Mouse (Mus musculus) erythroid progenitor cell, adult 5-6 weeks (primary cell): ENCODE results near the gene Fam187a. TPM values are rescaled to one million over a fixed set of nuclear protein-coding genes. Genes with fewer than 3 reads are reported as not detected.

Experiments used
- ATAC-seq: replicated peaks from 2 replicates; pipeline ENCODE4 v1.8.0; 2016; ENCODE audit warnings: moderate number of reproducible peaks, mild to moderate bottlenecking, moderate TSS enrichment, inconsistent platforms; ENCODE audit not compliant: poor library complexity, low FRiP score, severe bottlenecking
- total RNA-seq, 2 experiments: library from RNA; stranded (forward) in 1 of 2; stranded (reverse) in 1 of 2; fragments of 150-400 nt in 1 of 2; fragments of 186-747, 209-891 nt in 1 of 2; gene quantifications; 2 replicates each; pipeline versions ENCODE4 v1.2.3 to v1.2.4; 2015 to 2017; ENCODE audit warnings: low replicate concordance in 2 of 2

Gene Fam187a
- total RNA-seq, 2 experiments from 2014 or later = not detected

DNA sequence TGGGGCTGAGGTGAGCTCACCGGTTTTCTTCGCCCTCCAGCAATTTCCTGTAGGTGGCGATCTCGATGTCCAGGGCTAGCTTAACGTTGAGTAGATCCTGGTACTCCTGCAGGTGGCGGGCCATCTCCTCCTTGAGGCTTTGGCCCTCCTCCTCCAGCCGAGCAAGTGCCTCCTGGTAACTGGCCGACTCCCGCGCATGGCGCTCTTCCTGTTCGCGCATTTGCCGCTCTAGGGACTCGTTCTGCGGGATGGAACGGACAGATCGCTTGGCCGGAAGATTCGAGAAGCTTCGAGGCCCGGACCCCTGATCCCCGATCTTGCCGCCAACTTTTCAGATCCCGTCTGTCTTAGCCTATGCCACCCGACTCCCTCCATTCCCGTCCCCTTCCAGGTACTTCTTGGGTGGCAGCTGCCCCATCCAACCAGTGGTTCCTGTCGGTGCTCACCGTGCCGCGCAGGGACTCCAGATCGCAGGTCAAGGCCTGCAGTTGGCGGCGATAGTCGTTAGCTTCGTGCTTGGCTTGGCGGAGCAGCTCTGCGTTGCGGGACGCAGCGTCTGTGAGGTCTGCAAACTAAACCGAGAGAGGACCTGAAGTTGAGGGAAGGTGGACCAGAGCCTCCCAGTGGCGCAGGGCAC lies 8.2 kb downstream of the Fam187a start:
- peak; percentile 81 for ATAC-seq

DNA sequence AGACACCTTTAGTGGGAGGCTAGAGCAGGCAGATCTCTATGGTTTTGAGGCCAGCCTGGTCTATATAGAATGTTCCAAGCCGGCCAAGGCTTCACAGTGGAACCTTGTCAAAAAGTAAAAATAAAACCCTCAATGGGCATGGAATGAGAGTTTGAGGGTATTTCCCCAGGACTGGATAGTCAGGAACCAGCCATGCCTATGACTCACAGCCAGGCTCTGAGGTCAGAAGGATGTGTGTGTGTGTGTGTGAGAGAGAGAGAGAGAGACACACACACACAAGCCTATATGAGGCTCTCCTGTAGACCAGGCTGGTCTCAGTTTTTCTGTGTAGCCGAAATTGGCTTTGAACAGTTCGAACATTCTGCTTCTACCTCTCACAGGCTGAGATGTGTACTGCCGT lies 9.7 kb downstream of the Fam187a start:
- no peak for ATAC-seq

DNA sequence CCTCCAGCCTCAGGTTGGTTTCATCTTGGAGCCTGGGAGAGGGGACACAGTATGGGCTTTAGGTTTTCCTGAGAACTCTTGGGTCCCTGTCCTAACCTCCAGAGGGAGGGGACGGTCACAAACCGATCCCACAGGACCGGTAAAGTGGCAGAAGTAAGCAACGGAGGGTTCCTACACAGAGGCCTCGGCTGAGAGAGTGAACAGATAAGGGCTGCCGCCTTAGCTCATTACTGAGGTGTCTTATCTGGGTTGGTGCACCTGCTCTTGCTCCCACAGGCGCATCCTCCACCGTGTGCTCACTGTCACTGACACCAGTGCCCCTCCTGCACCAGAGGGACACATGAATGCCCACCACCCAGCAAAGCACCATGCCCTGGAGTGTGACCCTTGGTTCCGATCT lies 10.8 kb downstream of the Fam187a start:
- ATAC-seq = peak; percentile 82

DNA sequence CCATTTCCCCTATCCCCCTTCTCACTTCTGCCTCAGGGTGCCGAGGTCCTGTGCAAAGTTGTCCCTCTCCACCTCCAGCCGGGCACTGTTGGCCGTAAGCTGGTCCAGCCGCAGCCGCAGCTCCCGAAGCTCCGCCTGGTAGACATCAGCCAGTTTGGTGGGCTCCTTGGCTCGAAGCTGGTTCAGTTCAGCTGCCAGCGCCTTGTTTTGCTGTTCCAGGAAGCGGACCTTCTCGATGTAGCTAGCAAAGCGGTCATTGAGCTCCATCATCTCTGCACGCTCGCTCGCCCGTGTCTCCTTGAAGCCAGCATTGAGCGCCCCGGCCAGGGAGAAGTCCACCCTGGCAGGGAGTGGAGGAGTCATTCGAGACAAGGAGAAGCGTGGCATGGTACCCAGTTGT lies 11.7 kb downstream of the Fam187a start:
- ATAC-seq = no peak

DNA sequence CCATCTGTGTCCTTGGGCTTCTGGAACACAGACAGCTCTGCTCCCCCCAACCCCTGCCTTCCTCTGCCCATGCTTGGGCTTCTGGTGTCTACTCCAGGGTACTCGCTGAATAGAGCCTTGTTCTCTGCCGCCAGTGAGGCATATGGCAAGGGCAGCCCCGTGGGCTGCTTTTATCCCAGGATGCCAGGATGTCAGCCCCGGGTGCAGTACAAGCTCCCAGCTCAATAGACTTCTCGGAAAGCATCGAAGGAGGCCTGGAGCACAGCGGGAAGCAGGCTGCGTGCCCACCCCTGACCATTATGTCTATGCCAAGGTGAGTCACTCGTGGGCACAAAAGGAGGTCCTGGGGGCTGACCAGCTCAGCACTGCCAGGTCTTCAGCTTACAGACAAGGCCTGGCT lies 13.4 kb downstream of the Fam187a start:
- ATAC-seq = no peak

DNA sequence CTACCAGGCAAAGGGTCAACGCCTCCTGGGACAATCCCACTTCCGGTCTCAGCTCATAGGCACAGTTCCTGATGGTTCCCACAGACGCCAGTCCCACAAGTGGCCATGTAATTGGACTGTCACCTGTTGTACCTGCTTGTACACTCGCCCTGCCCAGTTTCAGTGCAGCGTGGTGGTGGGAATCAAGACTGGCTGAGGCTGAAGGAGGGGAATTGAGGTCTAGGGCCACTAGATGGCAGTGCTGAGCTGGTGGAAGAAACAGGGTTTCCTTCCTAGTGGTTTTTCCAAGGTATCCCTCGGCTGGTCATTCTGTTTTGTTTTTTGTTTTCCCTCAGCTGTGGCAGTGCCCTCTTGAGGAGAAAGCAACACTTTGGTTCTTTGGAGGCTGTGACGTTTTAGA lies 15.8 kb downstream of the Fam187a start, which contains the start of gene Gfap:
Gene Gfap, minus strand, starts transcription at position 150 of the 400 bp plus-strand sequence.
- peak; percentile 46 for ATAC-seq

DNA sequence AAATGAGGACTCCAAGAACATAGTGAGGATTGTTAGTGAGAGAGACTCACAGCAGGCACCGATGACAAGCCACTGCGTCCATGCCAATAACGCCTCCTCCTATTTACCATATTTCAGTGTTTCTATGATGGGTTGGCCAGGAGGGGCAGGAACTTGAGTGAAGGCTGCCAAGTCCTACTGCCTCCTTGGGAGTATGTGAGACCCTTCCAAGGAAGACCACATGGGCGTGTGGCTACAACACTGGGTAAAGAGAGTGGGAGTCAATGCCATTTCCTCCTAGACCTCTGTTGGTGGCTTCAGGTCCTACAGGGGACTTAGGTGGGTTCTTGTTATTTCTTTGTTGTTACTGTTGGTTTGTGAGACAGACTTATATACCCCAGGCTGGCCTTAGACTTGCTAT lies 16.2 kb downstream of the Fam187a start:
- ATAC-seq = 0 out of 2 replicates have a peak, but pooled peaks have one; percentile 6

DNA sequence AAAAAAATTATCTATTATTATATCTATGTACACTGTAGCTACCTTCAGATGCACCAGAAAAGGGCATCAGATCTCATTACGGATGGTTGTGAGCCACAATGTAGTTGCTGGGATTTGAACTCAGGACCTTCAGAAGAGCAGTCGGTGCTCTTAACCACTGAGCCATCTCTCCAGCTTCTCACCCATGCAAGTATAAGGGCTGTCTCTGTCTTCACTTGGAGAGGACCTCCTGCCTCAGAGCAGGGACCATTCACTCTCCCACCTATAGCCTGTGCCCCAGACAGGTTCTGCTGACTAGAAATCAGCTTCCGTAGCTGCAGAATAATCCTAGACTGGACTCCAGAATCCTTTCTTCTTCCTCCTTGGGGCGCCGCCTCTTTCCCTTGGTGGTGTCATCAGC lies 17.1 kb downstream of the Fam187a start:
- ATAC-seq = no peak

DNA sequence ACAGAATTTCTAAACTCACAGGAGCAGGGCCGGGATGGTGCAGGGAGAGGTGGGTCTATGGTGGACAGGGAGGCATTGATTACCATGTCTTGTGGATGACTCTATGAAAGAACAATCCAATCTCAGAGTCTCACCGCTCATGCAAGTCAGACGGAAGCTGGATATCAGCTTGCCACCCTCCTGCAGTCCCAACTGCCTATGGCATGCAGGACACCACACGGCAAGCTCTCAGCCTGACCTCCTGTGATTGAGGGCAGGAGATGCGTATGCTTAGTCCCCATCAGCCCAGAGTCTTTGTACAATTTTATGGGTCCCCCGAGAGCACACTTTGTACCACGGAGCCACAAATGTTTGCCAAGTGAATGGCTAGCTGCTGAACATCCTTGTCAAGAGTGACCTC lies 18.7 kb downstream of the Fam187a start:
- no peak for ATAC-seq

DNA sequence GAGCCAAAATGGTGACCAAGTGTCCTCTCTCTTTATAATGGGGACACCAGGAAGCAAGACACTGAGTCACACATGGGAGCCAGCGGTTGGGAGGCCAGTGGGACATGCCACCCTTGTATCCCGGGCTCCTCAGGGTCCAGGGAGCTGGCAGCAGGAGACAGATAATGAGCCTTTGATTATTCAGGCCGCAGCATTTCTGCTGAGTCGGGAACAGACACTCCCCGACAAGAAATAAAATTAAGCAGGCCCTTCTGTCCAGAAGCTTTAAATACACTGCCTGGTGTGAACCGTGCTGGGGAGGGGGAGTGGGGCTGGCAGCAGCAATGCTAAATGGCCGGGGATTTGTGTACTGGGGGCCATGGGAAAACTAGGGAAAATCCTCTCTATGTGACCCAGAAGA lies 26.4 kb downstream of the Fam187a start:
- ATAC-seq = no peak

DNA sequence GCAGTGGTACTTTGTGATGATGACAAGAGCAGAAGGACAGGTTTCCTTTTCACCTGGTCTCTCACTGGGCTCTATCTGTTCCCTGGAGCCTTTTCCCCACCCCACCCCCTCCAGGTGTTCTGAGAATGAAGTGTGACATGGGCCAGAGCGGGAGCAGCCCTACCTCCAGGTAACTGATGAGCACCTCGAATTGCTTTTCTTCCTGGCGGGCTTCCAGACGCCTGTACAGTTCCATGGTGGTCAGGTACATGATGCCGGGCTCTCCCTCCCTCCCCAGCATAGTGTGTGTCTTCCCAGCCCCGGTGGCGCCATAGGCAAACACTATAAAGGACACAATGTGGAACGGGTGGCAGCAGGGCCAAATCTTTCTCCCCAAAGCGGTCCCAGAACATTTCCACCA lies 30.4 kb downstream of the Fam187a start:
- no peak for ATAC-seq

DNA sequence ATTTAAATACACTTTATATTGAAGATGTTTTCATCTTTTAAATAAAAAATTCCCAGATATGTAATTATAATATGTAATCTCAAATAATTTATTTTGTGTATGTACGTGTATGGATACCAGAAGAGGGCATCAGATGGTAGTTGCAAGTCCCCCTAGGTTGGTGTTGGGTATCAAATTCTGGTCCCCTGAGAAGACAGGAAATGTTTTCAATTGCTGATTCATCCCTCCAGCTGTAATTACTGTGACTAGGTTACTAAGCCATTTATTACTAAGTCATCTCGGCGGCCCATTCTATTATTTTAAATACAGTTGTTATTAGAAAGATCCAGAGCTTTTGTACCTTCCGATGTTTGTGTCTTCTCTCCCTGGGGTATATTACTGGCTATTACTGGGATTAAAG lies 33.1 kb downstream of the Fam187a start:
- no peak for ATAC-seq

DNA sequence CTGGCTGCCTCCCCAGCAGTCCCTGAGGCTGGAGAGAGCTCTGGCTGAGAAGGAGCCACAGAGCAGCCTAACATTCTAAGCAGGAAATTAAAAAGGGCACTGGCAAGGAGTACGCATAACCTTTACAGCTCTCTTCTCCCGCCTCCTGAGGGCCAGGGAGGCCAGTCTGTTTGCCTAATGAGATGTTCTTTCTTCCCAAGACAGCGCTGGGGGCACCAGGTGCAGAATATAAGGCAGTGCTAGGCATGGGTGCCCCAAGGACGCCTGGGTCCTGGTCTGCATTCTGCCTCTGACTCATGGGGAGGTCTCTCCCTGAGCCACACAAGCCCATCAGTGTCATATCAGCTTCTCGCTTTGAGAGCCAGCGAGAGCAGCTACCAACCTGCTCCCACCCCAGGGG lies 36.5 kb downstream of the Fam187a start:
- no peak for ATAC-seq

DNA sequence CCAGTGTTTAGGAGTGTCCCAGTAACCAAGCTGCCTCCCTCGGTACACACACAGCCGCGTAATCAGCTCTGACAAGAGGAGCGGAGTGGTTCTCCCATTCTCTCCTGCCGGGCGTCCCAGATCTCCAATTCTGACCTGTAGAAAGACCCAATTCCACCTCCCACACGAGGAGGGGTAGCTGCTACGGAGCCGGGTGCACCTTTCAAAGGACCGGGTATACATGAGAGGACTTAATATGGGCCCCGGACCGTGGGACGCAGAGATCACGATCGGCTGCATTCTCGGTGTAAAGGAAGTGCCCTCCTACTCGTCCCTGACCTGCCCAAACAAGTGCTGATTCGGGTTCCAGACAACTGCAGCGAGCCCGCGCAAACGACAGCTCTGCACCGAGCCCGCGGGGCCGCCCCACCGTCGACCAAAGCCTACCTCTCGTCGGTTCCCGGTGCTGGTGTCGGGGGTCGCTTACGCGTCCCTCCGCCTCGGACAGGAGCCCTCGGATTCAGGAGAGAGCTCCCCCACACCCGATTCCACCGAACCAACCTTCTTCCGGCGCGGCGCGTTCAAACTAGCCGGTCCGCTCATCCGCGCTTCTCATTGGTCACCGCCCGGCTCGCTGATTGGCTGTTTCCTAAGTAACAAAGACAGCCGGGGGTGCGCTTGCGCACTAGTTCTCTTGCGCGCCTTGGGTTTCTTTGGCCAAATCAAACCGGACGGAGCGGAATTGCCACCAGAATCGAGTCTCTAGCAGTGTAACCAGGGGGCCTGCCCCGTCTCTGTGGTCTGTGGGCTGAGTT lies 39.8 kb downstream of the Fam187a start, which contains the start of gene Kif18b:
Gene Kif18b, minus strand, starts transcription at position 568 of the 794 bp plus-strand sequence.
- peak; percentile 93 for ATAC-seq

DNA sequence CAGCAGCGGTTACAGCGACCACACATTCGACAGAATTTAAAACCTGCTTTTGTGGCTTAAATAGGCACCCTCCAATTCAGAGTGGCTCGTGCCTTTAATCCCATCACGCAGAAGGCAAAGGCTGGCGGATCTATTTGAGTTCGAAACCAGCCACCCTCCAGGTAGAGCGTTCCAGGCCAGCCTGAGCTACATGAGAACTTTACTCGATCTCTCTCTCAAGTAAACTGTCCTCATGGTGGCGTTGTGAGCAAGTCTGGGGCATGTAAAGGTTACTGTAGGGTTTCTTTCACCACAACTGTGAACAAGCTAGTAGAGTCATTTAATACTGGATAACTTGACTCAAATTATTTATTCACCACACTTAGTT lies 40.4 kb downstream of the Fam187a start:
- ATAC-seq = peak; percentile 59

DNA sequence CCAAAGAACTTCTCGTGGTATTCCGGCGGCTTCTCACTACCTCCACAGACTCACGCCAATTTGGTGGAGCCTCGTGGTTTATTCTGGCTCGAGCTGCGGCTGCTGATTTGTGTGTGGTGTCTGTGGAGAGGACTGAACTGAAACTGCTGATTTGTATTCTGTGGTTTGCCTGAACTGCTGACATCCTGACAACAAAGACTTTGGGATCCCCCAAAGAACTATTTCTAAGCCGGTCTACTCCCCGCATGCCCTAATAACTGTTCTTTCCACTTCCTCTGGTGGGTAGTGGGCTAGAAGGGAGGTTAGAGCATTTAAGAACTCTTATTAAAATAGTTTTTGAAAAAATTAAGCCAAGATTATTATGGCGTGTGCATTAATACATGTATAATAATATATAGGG lies 45.7 kb downstream of the Fam187a start:
- ATAC-seq = no peak

DNA sequence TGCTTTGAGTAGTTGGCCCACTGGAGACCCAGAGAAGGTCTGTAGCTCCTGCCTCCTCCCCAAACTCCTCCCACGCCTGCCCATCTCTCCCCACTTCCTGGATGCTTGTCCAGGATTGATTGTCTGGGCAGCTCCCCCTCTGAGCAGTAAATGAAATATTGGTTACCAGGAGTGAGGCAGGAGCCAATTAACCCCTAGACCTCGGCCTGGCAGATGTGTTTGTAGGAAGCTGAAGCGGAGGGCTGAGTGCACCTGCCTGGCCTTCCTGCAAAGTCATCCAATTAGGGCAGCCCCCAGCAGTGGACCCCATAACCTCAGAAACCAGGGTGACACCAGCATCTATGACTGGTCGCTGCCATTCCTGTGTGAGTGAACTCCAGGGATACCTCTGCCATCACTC lies 51.3 kb downstream of the Fam187a start:
- ATAC-seq = no peak

Other genes starting within 250 kb of the Fam187a start
- not detected in 2 replicates for gene Meioc, start 221.5 kb upstream of the Fam187a start, total RNA-seq (2015; ENCODE audit: low replicate concordance)
- gene Meioc, start 221.5 kb upstream of the Fam187a start, total RNA-seq (2017; ENCODE audit: low replicate concordance) = not detected in 2 replicates
- gene Ccdc43, start 187.4 kb upstream of the Fam187a start, total RNA-seq (2015; ENCODE audit: low replicate concordance) = 6.7 and 7.6 TPM in 2 replicates
- 4.0 and 8.1 TPM in 2 replicates for gene Ccdc43, start 187.4 kb upstream of the Fam187a start, total RNA-seq (2017; ENCODE audit: low replicate concordance)
- not detected in 2 replicates for gene Adam11, start 123.7 kb upstream of the Fam187a start, total RNA-seq (2015; ENCODE audit: low replicate concordance)
- gene Adam11, start 123.7 kb upstream of the Fam187a start, total RNA-seq (2017; ENCODE audit: low replicate concordance) = not detected in 2 replicates
- gene Gjc1, start 65.5 kb upstream of the Fam187a start, total RNA-seq (2015; ENCODE audit: low replicate concordance) = not detected in 2 replicates
- gene Gjc1, start 65.5 kb upstream of the Fam187a start, total RNA-seq (2017; ENCODE audit: low replicate concordance) = not detected in 2 replicates
- gene Higd1b, start 49.3 kb upstream of the Fam187a start, total RNA-seq (2015; ENCODE audit: low replicate concordance) = not detected in 2 replicates
- gene Higd1b, start 49.3 kb upstream of the Fam187a start, total RNA-seq (2017; ENCODE audit: low replicate concordance) = not detected in 2 replicates
- 93.7 and 136 TPM in 2 replicates for gene Eftud2, start 4.2 kb upstream of the Fam187a start, total RNA-seq (2015; ENCODE audit: low replicate concordance)
- 89.9 and 133 TPM in 2 replicates for gene Eftud2, start 4.2 kb upstream of the Fam187a start, total RNA-seq (2017; ENCODE audit: low replicate concordance)
- not detected in 2 replicates for gene Ccdc103, start 4.0 kb upstream of the Fam187a start, total RNA-seq (2015; ENCODE audit: low replicate concordance)
- 1.3 TPM in 1 of 2 replicates, not detected in the other for gene Ccdc103, start 4.0 kb upstream of the Fam187a start, total RNA-seq (2017; ENCODE audit: low replicate concordance)
- gene Gfap, start 15.7 kb downstream of the Fam187a start, total RNA-seq (2015; ENCODE audit: low replicate concordance) = 31.0 and 38.9 TPM in 2 replicates
- gene Gfap, start 15.7 kb downstream of the Fam187a start, total RNA-seq (2017; ENCODE audit: low replicate concordance) = 56.2 and 59.8 TPM in 2 replicates
- 174 and 202 TPM in 2 replicates for gene Kif18b, start 40.0 kb downstream of the Fam187a start, total RNA-seq (2015; ENCODE audit: low replicate concordance)
- 136 and 165 TPM in 2 replicates for gene Kif18b, start 40.0 kb downstream of the Fam187a start, total RNA-seq (2017; ENCODE audit: low replicate concordance)
- not detected in 2 replicates for gene C1ql1, start 61.5 kb downstream of the Fam187a start, total RNA-seq (2015; ENCODE audit: low replicate concordance)
- not detected in 2 replicates for gene C1ql1, start 61.5 kb downstream of the Fam187a start, total RNA-seq (2017; ENCODE audit: low replicate concordance)
- gene Nmt1, start 143.0 kb downstream of the Fam187a start, total RNA-seq (2015; ENCODE audit: low replicate concordance) = 25.2 and 31.0 TPM in 2 replicates
- 27.1 and 35.8 TPM in 2 replicates for gene Nmt1, start 143.0 kb downstream of the Fam187a start, total RNA-seq (2017; ENCODE audit: low replicate concordance)
- 6.8 and 13.4 TPM in 2 replicates for gene Dcakd, start 143.2 kb downstream of the Fam187a start, total RNA-seq (2015; ENCODE audit: low replicate concordance)
- gene Dcakd, start 143.2 kb downstream of the Fam187a start, total RNA-seq (2017; ENCODE audit: low replicate concordance) = 4.4 and 10.7 TPM in 2 replicates
- gene Plcd3, start 216.5 kb downstream of the Fam187a start, total RNA-seq (2015; ENCODE audit: low replicate concordance) = 1.4 TPM in 1 of 2 replicates, not detected in the other
- gene Plcd3, start 216.5 kb downstream of the Fam187a start, total RNA-seq (2017; ENCODE audit: low replicate concordance) = 3.1 TPM in 1 of 2 replicates, not detected in the other
- gene Acbd4, start 216.5 kb downstream of the Fam187a start, total RNA-seq (2015; ENCODE audit: low replicate concordance) = 13.4 and 21.6 TPM in 2 replicates
- 25.6 and 60.5 TPM in 2 replicates for gene Acbd4, start 216.5 kb downstream of the Fam187a start, total RNA-seq (2017; ENCODE audit: low replicate concordance)
- 7.5 and 14.1 TPM in 2 replicates for gene Hexim1, start 231.1 kb downstream of the Fam187a start, total RNA-seq (2015; ENCODE audit: low replicate concordance)
- gene Hexim1, start 231.1 kb downstream of the Fam187a start, total RNA-seq (2017; ENCODE audit: low replicate concordance) = 20.8 and 26.7 TPM in 2 replicates
- 1.8 and 3.8 TPM in 2 replicates for gene Hexim2, start 247.3 kb downstream of the Fam187a start, total RNA-seq (2015; ENCODE audit: low replicate concordance)
- gene Hexim2, start 247.3 kb downstream of the Fam187a start, total RNA-seq (2017; ENCODE audit: low replicate concordance) = 5.9 and 13.0 TPM in 2 replicates